Mouse (Mus musculus): ENCODE data around the gene Mx1. TPM values are rescaled to one million over a fixed set of nuclear protein-coding genes. Genes with fewer than 3 reads are reported as not detected.

Mx1 gene
- total and polyA plus RNA-seq, 2 experiments: 1.4 to 2.3 TPM

GRCm38 (mm10) chr16:97492369-97492768 lies 29.7 kb upstream of the Mx1 start:
- no peak for DNase-seq (ENCODE audit: extremely low read depth, low read depth, low spot score)
- H3K9ac ChIP-seq (ENCODE audit: low read depth, low read length): no peak overlapping the region
- no peaks in the 10 kb centered on the region for H3K36me3 ChIP-seq (ENCODE audit: control insufficient read depth, insufficient read depth, low read length)
- TF ChIP-seq CTCF (IDR thresholded peaks at IDR 0.05; ENCODE audit: low read depth, low read length): no peak
- TF ChIP-seq POLR2A (IDR thresholded peaks at IDR 0.05; ENCODE audit: extremely low read depth, insufficient read depth, low read length): no peak
- no peaks in the 10 kb centered on the region for H3K79me2 ChIP-seq (ENCODE audit: control insufficient read depth, insufficient read depth, low read length)
- WGBS: 32% methylated on average over 1 of the region's 1 CpGs
- H3K4me1 ChIP-seq (ENCODE audit: control insufficient read depth, insufficient read depth, low read length): no peaks in the 10 kb centered on the region
- no peak overlapping the region for H3K27ac ChIP-seq (replicated peaks; ENCODE audit: insufficient read depth, low read depth, low read length)
- no peaks in the 10 kb centered on the region for H3K27me3 ChIP-seq (ENCODE audit: control insufficient read depth, insufficient read depth, low read length)
- no peak overlapping the region for H3K4me3 ChIP-seq (ENCODE audit: insufficient read depth, low read depth, low read length)

- TF ChIP-seq POLR2A (IDR thresholded peaks at IDR 0.05; ENCODE audit: extremely low read depth, insufficient read depth, low read length) (no peak), CTCF (IDR thresholded peaks at IDR 0.05; ENCODE audit: low read depth, low read length) (no peak)
- Histone ChIP-seq H3K27me3 (ENCODE audit: control insufficient read depth, insufficient read depth, low read length) (no peaks in the 10 kb centered on the region), H3K9ac (ENCODE audit: low read depth, low read length) (no peak overlapping the region), H3K4me1 (ENCODE audit: control insufficient read depth, insufficient read depth, low read length) (peaks cover 2% of the 10 kb centered on the region; the same call in 1 of the 2 replicates), H3K4me3 (ENCODE audit: insufficient read depth, low read depth, low read length) (no peak overlapping the region), H3K27ac (replicated peaks; ENCODE audit: insufficient read depth, low read depth, low read length) (no peak overlapping the region), H3K79me2 (ENCODE audit: control insufficient read depth, insufficient read depth, low read length) (no peaks in the 10 kb centered on the region), H3K36me3 (ENCODE audit: control insufficient read depth, insufficient read depth, low read length) (no peaks in the 10 kb centered on the region)
- peak; percentile 19 for DNase-seq (ENCODE audit: extremely low read depth, low read depth, low spot score)
- 53% methylated on average over 2 of the region's 2 CpGs for whole genome bisulfite sequencing
Measured at GRCm38 (mm10) chr16:97478655-97479054, 15.9 kb upstream of the Mx1 start.

- no peak overlapping the region for H3K27ac ChIP-seq (replicated peaks; ENCODE audit: insufficient read depth, low read depth, low read length)
Measured at GRCm38 (mm10) chr16:97476524-97476923, 13.8 kb upstream of the Mx1 start.

GRCm38 (mm10) chr16:97475581-97475980 lies 12.9 kb upstream of the Mx1 start:
- peak; percentile 78 for DNase-seq (ENCODE audit: extremely low read depth, low read depth, low spot score)
- Histone ChIP-seq H3K79me2 (ENCODE audit: control insufficient read depth, insufficient read depth, low read length) (no peaks in the 10 kb centered on the region), H3K9ac (ENCODE audit: low read depth, low read length) (no peak overlapping the region), H3K4me3 (ENCODE audit: insufficient read depth, low read depth, low read length) (no peak overlapping the region), H3K27me3 (ENCODE audit: control insufficient read depth, insufficient read depth, low read length) (no peaks in the 10 kb centered on the region), H3K4me1 (ENCODE audit: control insufficient read depth, insufficient read depth, low read length) (peaks cover 2% of the 10 kb centered on the region; the same call in 1 of the 2 replicates), H3K27ac (replicated peaks; ENCODE audit: insufficient read depth, low read depth, low read length) (no peak overlapping the region), H3K36me3 (ENCODE audit: control insufficient read depth, insufficient read depth, low read length) (no peaks in the 10 kb centered on the region)
- WGBS: 21% methylated on average over 3 of the region's 3 CpGs
- no peak for TF ChIP-seq POLR2A (IDR thresholded peaks at IDR 0.05; ENCODE audit: extremely low read depth, insufficient read depth, low read length)
- TF ChIP-seq CTCF (IDR thresholded peaks at IDR 0.05; ENCODE audit: low read depth, low read length): no peak

More at GRCm38 (mm10) chr16:97476524-97476923, 13.8 kb upstream of the Mx1 start:
- H3K79me2 ChIP-seq (ENCODE audit: control insufficient read depth, insufficient read depth, low read length): no peaks in the 10 kb centered on the region
- no peak for DNase-seq (ENCODE audit: extremely low read depth, low read depth, low spot score)
- no peaks in the 10 kb centered on the region for H3K36me3 ChIP-seq (ENCODE audit: control insufficient read depth, insufficient read depth, low read length)
- TF ChIP-seq POLR2A (IDR thresholded peaks at IDR 0.05; ENCODE audit: extremely low read depth, insufficient read depth, low read length) (no peak), CTCF (IDR thresholded peaks at IDR 0.05; ENCODE audit: low read depth, low read length) (no peak)
- no peaks in the 10 kb centered on the region for H3K27me3 ChIP-seq (ENCODE audit: control insufficient read depth, insufficient read depth, low read length)
- H3K4me3 ChIP-seq (ENCODE audit: insufficient read depth, low read depth, low read length): no peak overlapping the region
- peaks cover 2% of the 10 kb centered on the region; the same call in 1 of the 2 replicates for H3K4me1 ChIP-seq (ENCODE audit: control insufficient read depth, insufficient read depth, low read length)
- WGBS: 64% methylated on average over 1 of the region's 1 CpGs
- H3K9ac ChIP-seq (ENCODE audit: low read depth, low read length): no peak overlapping the region

GRCm38 (mm10) chr16:97474671-97475070 lies 12.0 kb upstream of the Mx1 start:
- Histone ChIP-seq H3K9ac (ENCODE audit: low read depth, low read length) (no peak overlapping the region), H3K79me2 (ENCODE audit: control insufficient read depth, insufficient read depth, low read length) (no peaks in the 10 kb centered on the region), H3K27me3 (ENCODE audit: control insufficient read depth, insufficient read depth, low read length) (no peaks in the 10 kb centered on the region), H3K4me1 (ENCODE audit: control insufficient read depth, insufficient read depth, low read length) (peaks cover 2% of the 10 kb centered on the region; the same call in 1 of the 2 replicates), H3K4me3 (ENCODE audit: insufficient read depth, low read depth, low read length) (no peak overlapping the region), H3K36me3 (ENCODE audit: control insufficient read depth, insufficient read depth, low read length) (no peaks in the 10 kb centered on the region), H3K27ac (replicated peaks; ENCODE audit: insufficient read depth, low read depth, low read length) (no peak overlapping the region)
- no peak for DNase-seq (ENCODE audit: extremely low read depth, low read depth, low spot score)
- TF ChIP-seq POLR2A (IDR thresholded peaks at IDR 0.05; ENCODE audit: extremely low read depth, insufficient read depth, low read length) (no peak), CTCF (IDR thresholded peaks at IDR 0.05; ENCODE audit: low read depth, low read length) (no peak)
- 96% methylated on average over 2 of the region's 2 CpGs for WGBS

GRCm38 (mm10) chr16:97467993-97468791 lies 5.5 kb upstream of the Mx1 start:
- H3K4me1 ChIP-seq (ENCODE audit: control insufficient read depth, insufficient read depth, low read length): peaks cover 4% of the 10 kb centered on the region; the same call in 1 of the 2 replicates
- DNase-seq (ENCODE audit: extremely low read depth, low read depth, low spot score): no peak
- H3K4me3 ChIP-seq (ENCODE audit: insufficient read depth, low read depth, low read length): no peak overlapping the region
- H3K9ac ChIP-seq (ENCODE audit: low read depth, low read length): no peak overlapping the region
- H3K36me3 ChIP-seq (ENCODE audit: control insufficient read depth, insufficient read depth, low read length): no peaks in the 10 kb centered on the region
- no peak overlapping the region for H3K27ac ChIP-seq (replicated peaks; ENCODE audit: insufficient read depth, low read depth, low read length)
- TF ChIP-seq CTCF (IDR thresholded peaks at IDR 0.05; ENCODE audit: low read depth, low read length) (no peak), POLR2A (IDR thresholded peaks at IDR 0.05; ENCODE audit: extremely low read depth, insufficient read depth, low read length) (no peak)
- 84% methylated on average over 4 of the region's 4 CpGs for WGBS
- H3K27me3 ChIP-seq (ENCODE audit: control insufficient read depth, insufficient read depth, low read length): no peaks in the 10 kb centered on the region
- H3K79me2 ChIP-seq (ENCODE audit: control insufficient read depth, insufficient read depth, low read length): no peaks in the 10 kb centered on the region
